Mouse (Mus musculus) retina, postnatal 7 days (tissue): ENCODE data around the gene Arsa.
A peak's percentile ranks its signal among the peaks of the same experiment; 100 is the strongest.

Experiments used
- DNase-seq: peaks from one replicate; pipeline ENCODE4 v3.0.0-alpha.2; 2012; ENCODE audit warnings: low read depth, low spot score

The Arsa gene

GRCm38 (mm10) chr15:89477091-89477491 lies at the start of gene Arsa:
Gene Arsa, minus strand, starts transcription at chr15:89477425.
- DNase-seq, result no peak

GRCm38 (mm10) chr15:89526776-89527325 lies 49.6 kb upstream of the Arsa start:
- DNase-seq, result no peak

DNA sequence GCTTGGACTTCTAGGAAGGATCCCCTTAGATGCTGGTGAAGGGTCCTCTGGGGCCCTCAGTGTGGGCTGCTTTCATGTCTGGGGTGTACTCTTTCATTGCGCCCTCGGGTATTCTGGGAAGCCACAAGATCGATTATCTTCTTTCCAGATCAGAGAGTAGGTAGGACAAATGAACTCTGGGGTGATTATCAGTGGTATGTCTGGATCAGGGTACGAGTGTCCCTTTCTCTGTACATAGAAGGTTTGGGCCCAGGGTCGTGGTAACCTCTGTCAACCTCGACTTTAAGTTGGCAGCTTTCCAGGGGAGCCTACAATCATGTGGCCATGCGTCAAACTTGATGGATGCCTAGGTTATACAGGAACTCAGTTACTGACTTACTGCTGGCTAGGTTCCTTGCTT lies 48.7 kb upstream of the Arsa start:
- no peak for DNase-seq

GRCm38 (mm10) chr15:89525464-89525863 lies 48.2 kb upstream of the Arsa start:
- DNase-seq, result no peak

DNA sequence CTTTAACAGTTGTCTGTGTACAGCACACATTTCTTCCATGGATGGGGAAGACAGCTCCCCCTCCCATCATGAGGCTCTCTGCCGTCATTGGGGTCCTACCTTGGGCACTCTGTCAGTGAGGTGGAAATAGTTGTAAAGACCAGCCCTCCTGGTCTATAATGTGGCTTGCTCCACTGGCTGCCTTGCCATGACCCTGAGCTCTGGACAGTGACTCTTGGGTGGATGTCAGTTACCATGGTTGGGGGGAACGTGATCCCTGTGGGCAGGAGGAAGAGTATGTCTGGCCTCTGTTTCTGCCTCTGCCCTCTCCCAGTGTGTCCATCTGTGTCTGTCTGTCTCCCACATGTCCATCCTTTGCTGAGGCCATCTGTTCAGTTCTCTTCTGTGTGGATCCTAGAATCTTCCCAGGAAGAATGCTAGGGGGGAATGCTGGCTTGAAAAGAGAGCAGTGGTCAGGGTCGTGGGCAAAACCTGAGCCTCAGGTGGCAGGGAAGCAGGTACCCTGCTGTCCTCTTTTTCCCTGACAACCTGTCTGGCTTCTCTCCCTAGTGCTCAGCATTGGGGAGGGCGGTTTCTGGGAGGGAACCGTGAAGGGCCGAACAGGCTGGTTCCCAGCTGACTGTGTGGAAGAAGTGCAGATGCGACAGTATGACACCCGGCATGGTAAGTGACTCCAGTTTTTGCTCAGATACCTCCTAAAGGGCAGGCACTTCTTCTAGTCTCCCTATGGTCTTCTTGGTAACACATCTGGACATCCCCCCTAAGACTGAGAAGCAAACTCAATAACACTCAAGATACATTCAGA lies 47.6 kb upstream of the Arsa start:
- no peak for DNase-seq

DNA sequence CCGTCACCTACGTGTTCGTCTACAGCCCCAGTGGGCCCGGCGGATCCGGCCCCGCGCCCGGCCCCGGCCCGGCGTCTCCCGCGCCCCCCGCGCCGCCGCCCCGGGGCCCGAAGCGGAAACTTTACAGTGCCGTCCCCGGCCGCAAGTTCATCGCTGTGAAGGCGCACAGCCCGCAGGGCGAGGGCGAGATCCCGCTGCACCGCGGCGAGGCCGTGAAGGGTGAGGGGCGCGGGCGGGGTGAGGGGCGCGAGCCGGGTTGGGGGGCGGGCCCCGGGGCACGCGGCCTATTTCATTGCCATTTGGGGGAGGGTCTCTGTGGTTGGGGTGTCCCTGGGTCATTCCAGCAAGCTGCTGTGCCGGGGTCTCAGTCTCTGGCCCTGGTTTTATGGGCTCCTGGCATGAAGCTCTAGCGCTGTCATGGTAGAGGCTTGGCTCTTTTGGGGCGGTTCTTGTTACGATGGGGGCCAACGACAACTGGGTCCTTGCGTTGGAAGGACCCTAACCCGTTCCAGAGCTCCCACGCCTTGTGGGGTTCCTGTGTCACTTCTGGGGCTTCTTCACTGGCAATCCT lies 46.9 kb upstream of the Arsa start:
- DNase-seq, result no peak

GRCm38 (mm10) chr15:89523283-89523832 lies 46.1 kb upstream of the Arsa start:
- no peak for DNase-seq

DNA sequence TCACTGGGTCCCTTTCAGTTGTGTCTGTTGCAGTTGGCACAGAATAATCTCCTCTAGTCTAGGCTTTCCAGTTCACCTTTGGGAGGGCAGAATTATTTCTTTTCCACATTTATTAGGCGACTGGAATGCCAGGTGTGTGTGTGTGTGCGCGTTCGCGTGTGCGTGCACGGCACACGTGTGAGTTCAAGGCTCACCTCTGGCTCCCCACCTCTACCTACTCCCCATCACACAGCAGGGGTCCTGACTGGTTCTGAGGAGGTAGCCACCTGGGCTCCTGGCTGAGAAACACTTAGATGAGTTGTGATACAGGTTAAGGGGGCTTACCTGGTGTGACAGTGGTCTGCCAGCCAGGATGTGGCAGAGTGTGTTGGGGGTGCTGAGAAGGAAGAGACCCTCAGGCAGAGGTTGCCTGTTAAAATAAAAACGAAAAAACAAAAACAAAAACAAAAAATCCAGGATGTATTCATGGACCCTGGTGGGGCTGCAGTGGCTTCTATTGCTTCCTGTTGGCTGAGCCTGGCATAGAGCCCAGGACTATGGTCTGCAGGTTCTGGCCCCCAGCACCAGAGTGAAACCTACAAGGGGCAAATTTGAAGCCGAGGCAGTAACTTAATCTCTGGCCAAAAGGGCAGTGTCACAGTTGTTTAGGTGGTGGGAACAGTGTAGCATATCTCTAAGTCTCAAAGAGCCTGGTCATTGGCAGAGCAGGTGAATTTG lies 45.5 kb upstream of the Arsa start:
- DNase-seq, result no peak

DNA sequence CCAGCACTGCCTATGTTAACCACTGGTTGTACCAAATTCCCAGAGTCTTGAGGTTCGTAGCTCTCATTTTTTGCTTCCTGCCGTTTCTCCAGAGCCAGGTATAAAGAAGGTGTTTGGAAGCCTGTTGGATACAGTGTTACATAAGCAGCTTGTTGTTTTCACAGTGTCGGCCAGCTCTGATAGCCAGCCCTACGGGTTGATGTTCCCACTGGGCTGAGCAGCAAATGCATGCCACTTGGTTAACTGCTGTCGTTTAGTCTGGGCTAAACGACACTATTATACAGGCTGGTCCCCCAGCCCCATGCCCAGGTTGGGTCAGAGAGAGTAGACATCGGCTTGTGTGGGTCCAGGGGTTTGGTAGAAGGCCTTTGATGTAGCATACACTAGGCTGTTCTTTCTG lies 44.7 kb upstream of the Arsa start:
- no peak for DNase-seq

GRCm38 (mm10) chr15:89512679-89513078 lies 35.5 kb upstream of the Arsa start:
- DNase-seq, result no peak

DNA sequence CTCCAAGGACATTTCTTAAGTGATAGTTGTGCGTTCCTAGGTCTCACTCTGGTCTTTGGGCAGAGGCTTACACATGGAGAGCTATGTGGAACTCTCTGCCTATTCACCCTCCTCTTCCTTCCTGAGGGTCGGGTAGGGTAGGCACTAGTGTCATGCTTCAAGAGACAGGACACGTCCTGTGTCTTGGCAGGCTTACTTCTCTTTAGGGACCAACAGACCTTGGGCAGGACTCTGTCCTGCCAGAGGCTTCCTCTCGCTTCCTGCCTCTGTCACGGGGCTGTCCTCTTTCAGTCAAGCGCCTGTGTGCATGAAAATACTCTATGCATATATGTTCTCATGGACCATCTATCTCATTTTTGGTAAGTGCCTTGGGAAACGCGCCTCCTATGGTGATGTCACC lies 30.5 kb upstream of the Arsa start:
- no peak for DNase-seq

- no peak for DNase-seq
These were observed 27.6 kb upstream of the Arsa start for GRCm38 (mm10) chr15:89504838-89505237.

GRCm38 (mm10) chr15:89501321-89501720 lies 24.1 kb upstream of the Arsa start:
- no peak for DNase-seq

GRCm38 (mm10) chr15:89500221-89500791 lies 23.1 kb upstream of the Arsa start:
- no peak for DNase-seq

DNA sequence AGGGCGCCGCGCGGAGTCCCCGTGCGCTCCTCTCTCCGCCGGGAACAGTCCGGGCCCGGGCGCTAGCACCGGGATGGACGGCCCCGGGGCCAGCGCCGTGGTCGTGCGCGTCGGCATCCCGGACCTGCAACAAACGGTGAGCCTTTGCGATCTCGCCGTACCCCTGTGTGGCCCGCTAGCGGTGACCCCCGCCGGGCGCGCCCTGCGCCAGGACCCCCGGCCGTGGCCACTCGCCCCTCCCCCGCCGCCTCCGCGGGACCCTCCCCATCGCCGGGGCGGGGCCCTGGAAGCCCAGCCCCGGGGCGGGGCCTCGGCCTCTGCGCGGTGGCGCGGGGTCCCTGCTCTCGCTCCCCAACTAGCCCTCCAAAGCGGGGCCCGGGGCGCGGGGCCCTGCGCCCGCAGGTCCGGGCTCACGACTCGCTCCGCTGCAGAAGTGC lies 22.6 kb upstream of the Arsa start:
- no peak for DNase-seq

DNA sequence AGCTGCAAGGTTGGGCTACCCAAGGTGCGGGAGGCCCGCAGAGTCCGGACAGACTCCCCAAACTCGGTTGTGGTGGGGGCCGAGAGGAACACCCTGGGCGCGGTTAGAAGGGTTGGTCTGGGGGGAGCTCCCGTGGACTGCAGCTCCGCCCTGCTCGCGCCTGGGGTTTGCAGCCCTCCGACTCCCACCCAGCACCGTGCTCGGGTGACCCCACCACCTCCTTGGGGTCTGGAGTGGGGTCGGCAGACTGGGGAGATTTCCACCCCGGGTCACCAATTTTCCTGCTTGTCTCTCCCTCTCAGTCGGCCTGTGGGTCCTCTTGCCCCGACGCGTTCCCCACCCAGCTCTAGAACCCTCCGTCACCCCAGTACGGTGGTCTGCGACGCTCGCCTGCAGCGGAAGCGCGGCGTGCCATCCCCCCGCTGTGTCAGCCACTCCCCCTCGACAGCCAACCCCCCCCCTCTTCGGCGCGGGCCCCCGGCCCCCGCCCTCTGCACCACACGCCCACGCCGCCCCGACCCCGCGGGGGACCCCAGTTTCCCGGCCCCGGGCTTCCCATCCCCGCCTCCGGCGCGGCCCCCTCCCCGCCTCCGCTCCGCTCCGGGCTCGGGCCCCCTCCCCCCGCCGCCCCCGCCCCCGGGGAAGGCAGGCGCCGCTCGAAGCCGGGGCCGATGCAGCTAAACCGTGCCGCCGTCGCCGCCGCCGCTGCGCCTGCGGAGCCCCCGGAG lies 21.9 kb upstream of the Arsa start, which contains the start of gene Shank3:
Gene Shank3 (plus strand): TSS at position 663 of the 728 bp plus-strand sequence.
- no peak for DNase-seq

DNA sequence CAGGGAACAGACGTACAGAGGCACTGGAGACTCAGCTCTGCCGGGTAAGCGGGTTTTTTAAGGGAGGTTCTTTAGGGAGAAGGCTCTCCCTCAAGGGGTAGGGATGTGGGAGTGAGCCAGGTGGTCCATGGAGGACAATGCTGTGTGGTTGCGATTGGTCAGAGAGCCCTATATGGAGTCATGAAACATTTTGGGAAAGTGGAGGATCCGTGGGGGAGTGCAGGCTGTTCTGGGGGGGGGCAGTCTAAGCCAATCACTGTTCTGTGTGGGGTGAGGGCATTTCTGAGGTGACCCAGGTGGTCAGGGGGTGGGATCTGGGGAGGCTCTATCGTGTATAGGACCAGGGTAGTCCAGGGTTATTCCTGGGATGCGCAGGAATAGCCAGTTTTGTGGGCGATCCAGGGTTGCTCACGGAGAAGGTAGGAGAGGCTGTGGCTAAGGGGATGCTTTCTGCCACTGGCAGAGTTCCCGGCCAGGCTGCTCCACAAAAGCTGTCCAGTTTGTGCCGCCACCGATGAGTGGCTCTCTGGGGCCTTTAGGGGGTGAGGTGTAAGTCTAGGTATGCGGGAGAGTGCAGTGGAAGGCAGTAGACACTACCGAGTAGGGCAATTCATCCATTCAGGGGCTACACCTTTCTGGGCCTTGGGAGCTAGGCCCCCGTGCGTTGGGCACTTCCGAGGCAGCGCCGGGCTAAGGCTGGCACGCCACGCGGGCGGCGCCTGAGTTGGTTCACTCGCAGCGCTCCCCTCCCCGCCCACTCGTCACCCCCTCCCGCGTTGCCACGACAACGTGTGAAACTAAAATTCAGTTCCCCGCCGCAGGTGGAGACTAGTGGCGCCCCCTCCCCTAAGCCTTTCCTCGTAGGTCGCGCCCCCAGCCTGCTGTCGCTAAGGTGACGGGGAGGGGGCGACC lies 21.1 kb upstream of the Arsa start:
- peak; percentile 16 for DNase-seq

GRCm38 (mm10) chr15:89497391-89498048 lies 20.3 kb upstream of the Arsa start:
- DNase-seq, result no peak

GRCm38 (mm10) chr15:89496841-89497240 lies 19.6 kb upstream of the Arsa start:
- no peak for DNase-seq
